Mouse (Mus musculus) lung, adult 2 months (tissue): ENCODE measurements at regions not wholly inside any gene's neighbourhood (a gene's known extent, or its start where the extent isn't known, plus 50 kb on each side); places are given as distances from the start of the nearest gene placed in this dataset.

Experiments
- DNase-seq: peaks from one replicate; pipeline ENCODE4 v3.0.0; 2022
- H3K4me1 ChIP-seq: fragments of 200-500 bp; 2 replicates; pipeline ENCODE4 v1.6.1; 2011; ENCODE audit warnings: low read length; ENCODE audit not compliant: control insufficient read depth, insufficient read depth
- H3K4me3 ChIP-seq: fragments of 200-500 bp; replicated peaks from 2 replicates; pipeline ENCODE3; 2011; ENCODE audit warnings: low read depth, mild to moderate bottlenecking, control low read depth, low read length; ENCODE audit errors: extremely low read depth
- CTCF ChIP-seq: fragments of 200-500 bp; IDR thresholded peaks from 2 replicates; pipeline ENCODE4 v1.5.1; 2011; ENCODE audit warnings: mild to moderate bottlenecking, low read length, control low read depth; ENCODE audit not compliant: insufficient read depth
- POLR2A ChIP-seq: fragments of 200-500 bp; IDR thresholded peaks from 2 replicates; pipeline ENCODE4 v1.6.1; 2011; ENCODE audit warnings: low read depth, mild to moderate bottlenecking, control low read depth, low read length, borderline replicate concordance; ENCODE audit errors: extremely low read depth
- WGBS: fragments of 180-500 bp; shearing (Covaris S2); methylation state at CpG from one replicate; pipeline ENCODE4 v1.1.7; 2018; 5-methylcytosine and 5-hydroxymethylcytosine counted together

DNA sequence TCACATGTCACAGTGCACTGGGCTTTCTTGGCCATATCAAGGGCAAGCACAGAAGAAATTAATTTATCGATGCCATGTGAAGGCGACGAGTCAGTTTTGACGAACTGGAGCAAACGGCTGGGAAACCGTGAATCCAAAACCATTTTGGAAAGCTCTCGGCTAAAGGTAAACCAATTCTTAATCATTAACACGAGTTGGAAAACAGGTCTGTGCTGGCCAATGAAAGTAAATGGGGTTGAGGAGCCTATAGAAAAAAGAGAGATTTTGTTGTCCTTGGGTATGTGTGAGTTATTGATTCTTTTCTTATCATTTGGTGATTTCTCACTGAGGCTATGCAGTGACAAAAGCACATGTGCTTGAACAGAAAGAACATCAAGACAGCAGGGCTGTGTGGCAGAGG lies 397.1 kb downstream of the H2al1j start:
- TF ChIP-seq POLR2A (no peak), CTCF (no peak)
- Histone ChIP-seq H3K4me3 (no peak overlapping the region), H3K4me1 (no peaks in the 10 kb centered on the region)
- 86% methylated on average over 8 of the region's 8 CpGs for WGBS
- DNase-seq, result no peak

DNA sequence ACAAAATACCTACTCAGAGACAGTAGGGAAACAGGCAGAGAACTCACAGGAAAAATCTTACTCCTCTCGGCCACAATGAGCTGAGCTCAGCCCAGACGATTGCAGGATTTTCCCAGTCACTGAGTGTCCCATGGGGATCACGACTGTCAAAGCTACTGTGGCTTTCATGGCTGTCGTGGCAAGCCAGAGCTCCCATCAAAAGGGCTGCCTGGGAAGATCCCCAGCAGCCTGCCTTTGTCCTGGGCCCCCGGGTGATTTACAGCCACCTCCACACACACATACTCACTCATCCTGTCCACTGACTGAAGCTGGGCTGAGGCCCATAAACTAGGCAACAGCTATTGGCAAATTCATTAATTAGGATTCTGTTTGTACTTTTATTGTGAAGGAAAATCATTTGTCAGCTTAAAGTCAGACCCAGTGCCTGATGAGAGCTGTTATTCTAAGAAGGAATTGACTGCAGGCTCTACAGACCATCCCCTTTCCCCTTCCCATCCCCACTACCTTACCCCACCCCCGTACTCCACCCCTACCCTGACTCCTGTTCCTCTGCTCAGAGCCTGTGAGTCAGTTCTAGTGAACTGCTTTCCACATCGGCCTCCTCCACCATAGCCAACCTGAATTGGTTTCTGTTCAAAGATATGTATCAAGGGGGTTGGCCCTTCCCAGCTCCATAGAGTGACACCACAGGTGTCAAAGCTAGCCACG lies 399.1 kb downstream of the H2al1j start:
- no peak for DNase-seq
- Histone ChIP-seq H3K4me1 (no peaks in the 10 kb centered on the region), H3K4me3 (no peak overlapping the region)
- 60% methylated on average over 8 of the region's 8 CpGs for WGBS
- TF ChIP-seq POLR2A (no peak), CTCF (no peak)

DNA sequence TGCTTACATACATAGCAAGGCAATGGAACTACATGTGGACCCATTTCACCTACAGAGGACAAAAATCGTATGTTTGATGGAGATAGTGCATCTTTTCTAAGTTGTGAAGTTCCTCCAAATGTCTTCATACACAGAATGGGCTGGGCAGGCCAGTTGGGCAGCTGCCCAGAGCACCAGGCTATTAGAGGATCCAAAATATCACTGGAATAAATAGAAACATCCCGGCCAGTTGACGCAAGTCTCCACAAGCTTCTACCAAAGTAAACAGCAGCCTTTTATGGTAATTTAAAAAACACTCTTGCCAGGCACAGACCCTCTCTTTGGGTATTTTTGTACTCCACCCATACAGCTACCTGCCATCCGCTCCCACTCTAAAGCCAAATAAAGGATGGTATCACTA lies 400.9 kb downstream of the H2al1j start:
- TF ChIP-seq POLR2A (no peak), CTCF (no peak)
- WGBS, result 54% methylated on average over 4 of the region's 4 CpGs
- no peaks in the 10 kb centered on the region for H3K4me1 ChIP-seq
- H3K4me3 ChIP-seq, result no peak overlapping the region
- DNase-seq, result no peak

DNA sequence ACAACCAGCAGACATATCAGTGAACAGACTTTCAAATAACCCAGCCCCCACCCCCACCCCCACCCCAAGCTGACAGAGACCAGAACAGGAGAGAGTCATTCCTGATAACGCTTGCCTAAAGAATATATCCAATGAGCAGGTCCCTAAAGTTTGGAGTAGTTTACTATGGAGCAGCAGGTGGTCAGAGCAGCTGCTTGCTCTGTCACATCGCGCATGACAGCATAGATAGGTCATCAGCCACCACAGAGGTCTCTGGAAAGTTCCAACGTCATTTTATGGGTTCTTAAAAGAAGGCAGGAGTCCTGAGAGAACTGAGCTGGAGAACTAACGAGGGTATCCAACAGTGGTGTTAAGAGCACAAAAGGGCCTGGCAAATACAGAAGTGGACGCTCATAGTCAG lies 402.4 kb downstream of the H2al1j start:
- Histone ChIP-seq H3K4me1 (no peaks in the 10 kb centered on the region), H3K4me3 (no peak overlapping the region)
- WGBS, result 81% methylated on average over 6 of the region's 6 CpGs
- no peak for DNase-seq
- TF ChIP-seq POLR2A (no peak), CTCF (no peak)

DNA sequence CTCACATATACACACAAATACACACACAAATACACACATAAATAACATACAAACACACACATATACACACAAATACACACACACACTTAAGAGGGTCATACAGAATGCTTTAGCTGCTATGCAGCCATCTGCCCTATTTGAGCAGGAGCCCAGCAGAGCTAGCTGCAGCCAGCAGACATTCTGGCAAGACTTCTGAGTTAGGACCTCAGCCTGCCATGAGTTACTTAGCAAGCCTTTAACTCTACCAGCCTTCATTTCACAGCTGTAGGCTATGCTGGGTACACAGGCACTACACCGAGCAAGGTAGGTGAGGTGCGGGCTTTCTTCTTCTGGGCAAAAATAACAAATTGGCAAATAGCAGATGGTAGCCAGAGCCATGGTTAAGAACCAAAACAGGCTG lies 404.7 kb downstream of the H2al1j start:
- H3K4me1 ChIP-seq, result no peaks in the 10 kb centered on the region; the same call in 1 of the 2 replicates
- TF ChIP-seq CTCF (no peak), POLR2A (no peak)
- H3K4me3 ChIP-seq, result no peak overlapping the region
- no peak for DNase-seq
- 83% methylated on average over 2 of the region's 2 CpGs for WGBS

- Histone ChIP-seq H3K4me1 (no peaks in the 10 kb centered on the region; the same call in 1 of the 2 replicates), H3K4me3 (no peak overlapping the region)
- no peak for TF ChIP-seq POLR2A
- TF ChIP-seq CTCF, result no peak
- 62% methylated on average over 27 of the region's 27 CpGs for WGBS
- no peak for DNase-seq
Measured at GRCm38 (mm10) chrX:11734505-11735435, 407.1 kb downstream of the H2al1j start.

- WGBS, result 49% methylated on average over 17 of the region's 17 CpGs
- no peak overlapping the region for H3K4me3 ChIP-seq
- TF ChIP-seq CTCF, result no peak
- TF ChIP-seq POLR2A, result no peak
- no peaks in the 10 kb centered on the region; the same call in 1 of the 2 replicates for H3K4me1 ChIP-seq
- DNase-seq, result peak; percentile 40
Measured at GRCm38 (mm10) chrX:11735516-11736170, 408.0 kb downstream of the H2al1j start.

GRCm38 (mm10) chrX:11736481-11736880 lies 408.9 kb downstream of the H2al1j start:
- WGBS, result 52% methylated on average over 3 of the region's 3 CpGs
- H3K4me1 ChIP-seq, result no peaks in the 10 kb centered on the region; the same call in 1 of the 2 replicates
- no peak overlapping the region for H3K4me3 ChIP-seq
- TF ChIP-seq CTCF (no peak), POLR2A (no peak)
- DNase-seq, result peak; percentile 32

DNA sequence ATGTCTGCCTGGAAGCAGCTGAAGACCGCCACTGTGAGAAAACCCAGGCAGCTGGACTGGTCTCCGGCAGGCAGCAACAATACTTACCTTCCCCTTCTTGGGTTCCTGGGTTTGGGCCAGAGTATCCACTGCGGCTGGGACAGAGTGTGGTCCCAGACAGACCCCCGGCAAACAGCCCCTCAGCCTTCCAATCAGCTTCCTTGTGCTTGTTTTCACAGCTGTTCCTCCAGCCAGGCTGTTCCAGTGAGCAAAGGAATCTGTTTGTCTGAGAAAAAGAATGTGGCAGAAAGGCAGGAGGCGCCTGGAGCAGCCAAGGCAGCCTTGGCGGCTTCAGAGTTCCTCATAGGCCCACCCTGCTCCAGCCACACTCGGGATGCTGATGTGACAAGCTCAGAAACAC lies 411.9 kb downstream of the H2al1j start:
- WGBS, result 56% methylated on average over 7 of the region's 7 CpGs
- no peak for DNase-seq
- Histone ChIP-seq H3K4me1 (no peaks in the 10 kb centered on the region; the same call in 1 of the 2 replicates), H3K4me3 (no peak overlapping the region)
- TF ChIP-seq CTCF (no peak), POLR2A (no peak)
